Mouse (Mus musculus) spleen, adult 18-20 months (tissue): ENCODE measurements at regions not wholly inside any gene's neighbourhood (a gene's known extent, or its start where the extent isn't known, plus 50 kb on each side); places are given as distances from the start of the nearest gene placed in this dataset.

Source experiments
- DNase-seq, 2 experiments: peaks; one replicate each; pipeline ENCODE4 v3.0.0; 2022; ENCODE audit warnings: mixed read lengths in 2 of 2

DNA sequence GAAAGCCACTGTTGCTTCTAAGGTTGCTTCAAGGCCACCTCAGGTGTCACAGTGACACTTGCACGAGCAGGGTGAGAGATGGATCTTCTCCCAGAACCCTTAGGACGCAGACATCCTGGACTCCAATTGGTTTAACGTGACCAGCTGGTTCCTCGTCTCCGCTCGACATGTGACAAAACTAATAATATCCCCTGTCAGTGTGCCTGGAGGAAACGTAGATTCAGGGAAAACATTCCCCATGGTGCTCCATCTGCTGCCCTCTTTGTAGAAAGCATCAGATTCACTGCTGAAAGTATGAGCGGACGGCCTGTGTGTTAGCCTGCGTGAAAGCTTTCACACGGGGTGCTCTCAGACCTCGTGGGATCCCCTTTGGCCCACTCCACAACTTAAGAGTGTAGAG lies 390.0 kb upstream of the Slc35b3 start:
- DNase-seq: no peak

GRCm38 (mm10) chr13:39347761-39348160 lies 387.1 kb upstream of the Slc35b3 start:
- DNase-seq: no peak

GRCm38 (mm10) chr13:39334874-39335273 lies 374.2 kb upstream of the Slc35b3 start:
- DNase-seq: no peak

DNA sequence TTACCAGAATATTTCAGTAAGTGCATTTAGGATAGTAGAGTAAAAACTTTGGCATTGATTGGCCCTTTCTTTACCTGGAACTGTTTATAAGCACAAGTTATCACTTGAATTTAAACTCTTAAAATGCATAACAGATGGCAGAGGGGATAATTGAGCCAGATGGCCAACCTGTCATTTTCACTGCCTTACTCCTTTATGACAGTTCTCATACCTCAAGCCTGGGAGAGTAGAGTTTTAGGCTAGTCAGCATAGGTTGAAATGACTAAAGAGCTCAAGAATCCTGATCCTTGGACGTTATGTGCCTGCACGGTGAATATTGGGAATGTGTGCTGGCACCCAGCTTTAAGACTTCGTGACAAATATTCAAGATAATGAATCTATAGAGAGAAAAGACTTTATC lies 369.1 kb upstream of the Slc35b3 start:
- DNase-seq: no peak

DNA sequence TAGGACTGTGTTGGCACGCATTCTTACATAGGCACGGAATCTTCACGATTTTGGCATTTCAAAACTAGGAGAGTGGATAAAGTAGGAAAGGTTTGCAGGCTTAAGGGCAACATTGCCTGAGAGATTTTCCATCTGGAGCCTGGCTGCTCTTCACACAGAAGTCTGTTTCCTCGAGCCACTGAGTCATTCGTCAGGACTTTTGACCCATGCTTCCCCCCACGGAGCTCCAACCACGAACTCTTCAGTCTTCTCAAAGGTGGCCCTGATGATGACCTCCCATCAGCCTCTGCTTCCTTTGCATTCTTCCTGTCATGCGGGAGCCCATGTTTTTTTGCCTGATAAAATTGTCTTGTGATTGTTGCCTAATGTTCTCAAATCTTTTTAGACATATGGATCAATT lies 365.5 kb upstream of the Slc35b3 start:
- DNase-seq: no peak

- no peak for DNase-seq
These were observed 360.4 kb upstream of the Slc35b3 start for GRCm38 (mm10) chr13:39321111-39321510.

GRCm38 (mm10) chr13:39309758-39310157 lies 349.1 kb upstream of the Slc35b3 start:
- DNase-seq: no peak

DNA sequence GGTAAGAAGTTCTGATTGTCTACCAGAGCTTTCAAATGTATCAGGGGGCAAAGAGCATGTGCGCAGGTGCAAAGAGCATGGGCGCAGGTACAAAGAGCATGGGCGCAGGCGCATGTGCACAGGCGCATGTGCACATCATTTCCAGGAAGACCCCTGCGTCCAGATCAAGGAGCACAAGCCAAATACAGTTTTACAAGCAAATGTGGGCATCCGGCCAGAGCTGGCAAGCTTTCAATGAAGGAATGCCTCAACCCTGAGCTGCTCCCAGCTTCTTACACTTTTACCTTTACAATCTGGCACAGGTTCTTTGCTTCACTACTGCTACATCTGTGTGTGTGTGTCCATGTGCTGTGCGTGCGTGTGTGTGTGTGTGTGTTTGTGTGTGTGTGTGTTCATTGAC lies 347.2 kb upstream of the Slc35b3 start:
- DNase-seq: no peak

- no peak for DNase-seq
These were observed 346.2 kb upstream of the Slc35b3 start for GRCm38 (mm10) chr13:39306851-39307250.

GRCm38 (mm10) chr13:39297129-39297528 lies 336.5 kb upstream of the Slc35b3 start:
- DNase-seq: no peak

- DNase-seq: no peak
These were observed 329.7 kb upstream of the Slc35b3 start for GRCm38 (mm10) chr13:39290216-39290960.

DNA sequence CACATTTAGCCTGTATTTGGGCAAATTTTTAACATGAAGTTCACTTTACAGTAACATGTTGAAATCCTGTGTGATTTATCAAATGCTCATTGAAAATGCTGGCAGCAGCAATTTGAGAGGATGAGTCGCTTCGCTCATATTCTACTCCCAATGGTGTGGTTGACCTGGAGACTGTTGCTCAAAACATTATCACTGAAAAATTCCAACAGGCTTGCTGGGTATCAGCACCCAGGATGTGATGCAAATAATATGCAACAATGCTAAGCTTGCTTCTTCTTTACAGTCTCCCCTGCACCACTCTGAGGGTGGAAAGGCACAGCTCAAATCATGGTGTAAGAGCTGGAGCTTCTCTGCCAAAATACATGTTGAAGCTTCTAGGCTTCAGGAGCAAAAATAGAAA lies 321.6 kb upstream of the Slc35b3 start:
- no peak for DNase-seq

DNA sequence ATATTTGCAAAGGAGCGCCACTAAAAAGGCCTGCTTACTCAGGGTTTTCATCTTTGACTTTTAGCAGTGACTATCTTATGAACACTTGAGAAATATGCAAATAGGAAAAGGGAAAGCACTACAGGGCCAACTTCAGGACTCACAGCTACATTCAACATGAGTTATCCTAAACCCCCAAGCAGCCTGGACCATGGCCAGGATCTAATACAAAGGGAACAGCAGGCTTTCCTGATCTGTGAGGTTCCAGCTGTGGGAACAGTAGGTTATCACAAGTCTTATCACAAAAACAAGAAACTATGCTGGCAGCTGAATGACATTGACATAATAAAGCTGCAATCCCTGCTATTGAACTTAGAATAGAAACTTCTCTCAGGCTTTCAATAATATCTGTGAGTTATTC lies 317.4 kb upstream of the Slc35b3 start:
- no peak for DNase-seq

GRCm38 (mm10) chr13:39266024-39266423 lies 305.3 kb upstream of the Slc35b3 start:
- no peak for DNase-seq

- DNase-seq: no peak
These were observed 296.0 kb upstream of the Slc35b3 start for GRCm38 (mm10) chr13:39256708-39257107.

- no peak for DNase-seq
These were observed 294.7 kb upstream of the Slc35b3 start for GRCm38 (mm10) chr13:39255338-39255737.

DNA sequence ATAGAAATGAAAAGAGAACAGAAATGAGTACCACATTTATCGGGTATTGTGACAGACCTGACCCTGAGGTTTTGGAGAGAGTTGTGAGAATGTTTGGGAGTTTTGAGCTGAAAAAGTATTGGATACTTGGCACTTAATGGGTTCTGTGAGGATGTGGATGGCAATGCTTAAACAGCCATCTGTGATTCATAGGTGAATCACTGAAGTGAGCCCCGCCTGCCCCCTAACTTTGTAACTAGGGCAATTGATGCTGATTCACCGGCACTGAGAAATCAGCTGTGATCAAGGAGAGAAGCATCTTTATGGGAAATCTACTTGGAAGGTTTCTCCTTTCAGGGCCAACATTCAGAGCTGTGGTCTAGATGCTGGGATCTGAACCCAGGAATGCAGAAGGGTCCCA lies 291.9 kb upstream of the Slc35b3 start:
- DNase-seq: no peak

DNA sequence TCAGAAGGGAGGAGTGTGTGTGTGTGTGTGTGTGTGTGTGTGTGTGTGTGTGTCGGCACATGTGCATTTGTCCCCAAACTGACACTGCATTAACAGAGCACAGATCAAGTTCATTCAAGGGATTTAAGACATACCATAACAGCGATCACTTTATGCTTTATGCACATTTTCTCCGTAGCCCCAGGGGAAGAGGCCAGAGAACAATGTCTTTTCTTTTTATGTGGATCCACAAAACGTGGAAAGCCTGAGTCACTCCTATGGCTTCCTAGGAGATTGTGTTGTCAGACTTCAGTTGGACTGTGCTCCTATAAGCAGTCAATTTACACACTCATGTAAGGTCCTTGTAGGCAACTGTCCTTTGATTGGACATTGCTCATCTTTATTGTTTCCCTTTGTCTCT lies 289.4 kb upstream of the Slc35b3 start:
- DNase-seq: no peak

- no peak for DNase-seq
These were observed 266.2 kb upstream of the Slc35b3 start for GRCm38 (mm10) chr13:39226829-39227228.

- DNase-seq: no peak
These were observed 265.0 kb upstream of the Slc35b3 start for GRCm38 (mm10) chr13:39225651-39226050.

GRCm38 (mm10) chr13:39211076-39211475 lies 250.4 kb upstream of the Slc35b3 start:
- no peak for DNase-seq

- no peak for DNase-seq
These were observed 223.1 kb upstream of the Slc35b3 start for GRCm38 (mm10) chr13:39183715-39184179.

DNA sequence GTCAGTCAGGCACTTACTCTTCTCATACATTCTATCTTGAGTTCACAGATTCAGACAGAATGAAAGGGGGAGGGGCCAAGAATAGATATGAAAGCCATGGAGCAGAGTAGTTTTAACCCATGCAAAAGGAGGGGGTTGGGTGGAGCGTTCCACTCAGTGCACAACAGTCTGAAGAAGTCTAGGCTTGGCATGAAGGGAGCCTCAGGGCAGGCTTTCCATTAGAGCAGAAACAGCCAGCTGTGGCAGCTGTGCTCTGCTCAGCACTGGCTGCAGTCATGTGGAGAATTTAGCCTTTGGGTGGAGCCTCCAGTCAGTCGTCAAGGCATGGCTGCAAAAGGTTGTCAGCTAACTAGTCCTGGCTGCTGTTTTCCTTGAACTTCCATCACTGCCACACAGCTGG lies 201.3 kb upstream of the Slc35b3 start:
- no peak for DNase-seq

DNA sequence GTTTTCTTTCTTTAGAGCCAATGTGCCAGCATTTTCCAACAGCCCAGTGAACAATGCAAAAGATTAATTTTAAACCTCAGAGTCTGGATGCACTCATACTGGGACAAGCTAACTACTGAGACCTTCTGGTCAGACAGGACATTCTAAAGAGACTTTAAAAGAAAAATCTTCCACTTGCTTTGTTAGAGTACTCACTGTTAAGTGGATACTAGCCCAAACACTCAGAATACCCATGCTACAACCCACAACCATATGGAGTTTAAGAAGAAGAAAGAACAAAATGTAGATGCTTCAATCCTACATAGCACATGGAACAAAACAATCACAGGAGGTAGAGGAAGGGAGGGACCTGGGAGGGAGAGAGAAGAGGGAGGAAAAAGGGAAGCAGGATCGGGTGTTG lies 167.3 kb upstream of the Slc35b3 start:
- no peak for DNase-seq

DNA sequence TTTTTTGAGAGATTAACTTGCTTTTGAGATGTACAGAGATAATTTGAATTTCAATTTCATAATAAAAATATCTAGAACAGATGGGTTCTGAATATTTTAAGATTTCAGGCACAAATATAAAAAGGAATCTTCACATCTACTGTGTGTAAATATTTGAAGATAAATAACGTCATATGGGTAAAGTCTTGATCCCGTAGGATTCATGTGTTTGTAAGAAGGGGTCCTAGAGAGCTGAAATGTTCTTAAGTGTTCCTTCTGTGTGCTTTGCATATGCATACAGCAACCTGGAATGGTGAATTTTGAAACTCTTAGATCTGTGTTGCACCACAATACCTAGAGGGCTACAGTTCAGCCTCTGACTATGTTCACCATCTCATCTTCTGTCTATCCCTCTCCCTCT lies 131.4 kb upstream of the Slc35b3 start:
- DNase-seq: no peak
